Mouse (Mus musculus) neural tube, embryonic 11.5 days (tissue): ENCODE measurements around the gene Il1r1. TPM values are rescaled to one million over a fixed set of nuclear protein-coding genes. Genes with fewer than 3 reads are reported as not detected.

Experiments
- ATAC-seq: fragments of 200-750 bp; cut with Nextera tagmentation; 2 replicates; pipeline ENCODE4 v1.8.0; 2017; ENCODE audit warnings: moderate number of reproducible peaks, mild to moderate bottlenecking, moderate TSS enrichment, moderate library complexity; ENCODE audit not compliant: insufficient read depth, low FRiP score, low TSS enrichment
- DNase-seq: peaks from one replicate; pipeline ENCODE4 v3.0.0-alpha.2; 2015; ENCODE audit warnings: low spot score
- H3K27ac ChIP-seq: fragments of 300-500 bp; sonication (generic); 2 replicates; pipeline ENCODE4 v1.5.1; 2014; ENCODE audit warnings: low read depth, mild to moderate bottlenecking, low read length
- H3K27me3 ChIP-seq: fragments of 300-500 bp; sonication (generic); 2 replicates; pipeline ENCODE4 v1.6.1; 2014; ENCODE audit warnings: mild to moderate bottlenecking, low read length, mixed read lengths; ENCODE audit not compliant: control insufficient read depth, insufficient read depth
- H3K36me3 ChIP-seq: fragments of 300-500 bp; sonication (generic); 2 replicates; pipeline ENCODE4 v1.6.1; 2014; ENCODE audit warnings: mild to moderate bottlenecking, low read length, moderate library complexity, mixed read lengths; ENCODE audit not compliant: control insufficient read depth, insufficient read depth
- H3K4me1 ChIP-seq: fragments of 300-500 bp; sonication (generic); 2 replicates; pipeline ENCODE4 v1.6.1; 2014; ENCODE audit warnings: low read length, mixed read lengths; ENCODE audit not compliant: control insufficient read depth, insufficient read depth
- H3K4me2 ChIP-seq: fragments of 300-500 bp; sonication (generic); 2 replicates; pipeline ENCODE4 v1.6.1; 2014; ENCODE audit warnings: low read depth, mild to moderate bottlenecking, moderate library complexity
- H3K4me3 ChIP-seq: fragments of 300-500 bp; sonication (generic); 2 replicates; pipeline ENCODE4 v1.5.1; 2014; ENCODE audit warnings: low read depth, low read length
- H3K9ac ChIP-seq: fragments of 300-500 bp; sonication (generic); 2 replicates; pipeline ENCODE4 v1.6.1; 2014; ENCODE audit warnings: mild to moderate bottlenecking, low read length
- H3K9me3 ChIP-seq: fragments of 300-500 bp; sonication (generic); 2 replicates; pipeline ENCODE4 v1.6.1; 2016; ENCODE audit warnings: low read length; ENCODE audit not compliant: control insufficient read depth
- WGBS: fragments of 180-500 bp; shearing (Covaris S2); extraction: QIAGEN DNeasy Blood & Tissue Kit; methylation state at CpG from one replicate; pipeline ENCODE4 v1.1.7; 2014; 5-methylcytosine and 5-hydroxymethylcytosine counted together
- polyA plus RNA-seq: library from polyadenylated mRNA; unstranded; fragments of >200 nt; fragmentation: Nextera tagmentation; extraction: Ambion mirVana; gene quantifications from 2 replicates; pipeline ENCODE4 v1.2.1, GENCODE M21; 2014

Il1r1 gene
- polyA plus RNA-seq, 1 experiment from 2014 or later: 1.1 TPM

DNA sequence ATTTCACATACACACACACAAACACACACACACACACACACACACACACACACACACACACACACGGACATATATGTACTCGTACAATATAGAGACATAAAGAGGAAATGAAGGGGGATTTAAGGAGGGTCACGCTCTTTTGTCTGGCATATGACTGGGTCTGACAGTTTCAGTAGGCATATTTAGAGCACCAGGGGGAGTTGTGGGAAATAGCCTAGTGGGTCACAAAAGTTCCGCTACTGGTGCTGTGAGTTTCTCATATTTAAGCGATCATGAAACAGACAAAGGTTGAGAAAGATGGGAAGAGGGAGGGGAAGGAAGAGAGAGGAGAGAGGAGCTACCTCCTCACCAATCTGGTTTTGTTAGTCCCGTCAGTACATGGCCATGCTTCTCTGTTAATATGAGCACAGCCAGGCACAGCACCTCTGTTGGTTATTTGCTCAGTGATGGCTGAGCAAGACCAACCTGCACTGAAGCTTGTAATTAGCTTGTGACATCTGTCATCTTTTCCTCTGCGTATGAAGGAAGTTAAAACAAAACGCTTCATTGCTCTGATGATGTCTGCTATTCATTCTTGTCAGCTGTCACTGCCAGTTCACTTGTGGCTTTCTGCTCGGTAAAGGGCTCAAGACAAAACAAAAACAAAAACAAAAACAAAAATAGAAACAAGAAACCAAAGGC lies 37.7 kb downstream of the Il1r1 start:
- Histone ChIP-seq H3K36me3 (no peaks in the 10 kb centered on the region), H3K4me1 (0 out of 2 replicates have a peak, but pooled peaks cover 2% of the 10 kb centered on the region), H3K9me3 (no peaks in the 10 kb centered on the region), H3K27ac (no peak overlapping the region), H3K9ac (no peak overlapping the region), H3K4me2 (no peak overlapping the region), H3K27me3 (no peaks in the 10 kb centered on the region), H3K4me3 (no peak overlapping the region)
- ATAC-seq (no peak), DNase-seq (no peak)
- 85% methylated on average over 9 of the region's 9 CpGs for WGBS

DNA sequence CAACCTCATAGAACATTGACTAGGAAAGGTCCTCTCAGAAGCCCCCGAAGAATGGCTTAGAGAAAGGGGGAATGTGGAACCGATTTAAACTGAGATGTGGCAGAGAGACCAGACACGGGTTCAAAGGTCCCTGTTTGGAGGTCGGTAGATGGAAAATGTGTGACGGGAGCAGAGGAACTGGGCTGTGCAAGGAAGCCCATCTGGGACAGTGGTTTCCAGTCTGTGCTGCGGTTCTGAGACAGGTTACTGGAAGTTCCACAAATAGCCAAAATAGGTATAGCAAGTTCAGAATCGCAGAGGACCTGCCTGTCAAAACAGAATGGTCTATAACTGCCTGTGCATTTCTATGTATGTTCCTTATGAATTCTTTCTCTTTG lies 38.2 kb downstream of the Il1r1 start:
- Histone ChIP-seq H3K4me3 (no peak overlapping the region), H3K36me3 (no peaks in the 10 kb centered on the region), H3K4me2 (no peak overlapping the region), H3K4me1 (0 out of 2 replicates have a peak, but pooled peaks cover 2% of the 10 kb centered on the region), H3K9ac (no peak overlapping the region), H3K27me3 (no peaks in the 10 kb centered on the region), H3K27ac (no peak overlapping the region), H3K9me3 (no peaks in the 10 kb centered on the region)
- ATAC-seq (no peak), DNase-seq (no peak)
- 79% methylated on average over 7 of the region's 7 CpGs for WGBS

- 95% methylated on average over 8 of the region's 8 CpGs for WGBS
- H3K9ac ChIP-seq: no peak overlapping the region
- H3K9me3 ChIP-seq: no peaks in the 10 kb centered on the region
- H3K4me3 ChIP-seq: no peak overlapping the region
- no peaks in the 10 kb centered on the region for H3K36me3 ChIP-seq
- no peak overlapping the region for H3K27ac ChIP-seq
- DNase-seq (no peak), ATAC-seq (no peak)
- H3K27me3 ChIP-seq: no peaks in the 10 kb centered on the region
- H3K4me1 ChIP-seq: 0 out of 2 replicates have a peak, but pooled peaks cover 2% of the 10 kb centered on the region
- no peak overlapping the region for H3K4me2 ChIP-seq
Measured at GRCm38 (mm10) chr1:40263679-40264078, 38.8 kb downstream of the Il1r1 start.

DNA sequence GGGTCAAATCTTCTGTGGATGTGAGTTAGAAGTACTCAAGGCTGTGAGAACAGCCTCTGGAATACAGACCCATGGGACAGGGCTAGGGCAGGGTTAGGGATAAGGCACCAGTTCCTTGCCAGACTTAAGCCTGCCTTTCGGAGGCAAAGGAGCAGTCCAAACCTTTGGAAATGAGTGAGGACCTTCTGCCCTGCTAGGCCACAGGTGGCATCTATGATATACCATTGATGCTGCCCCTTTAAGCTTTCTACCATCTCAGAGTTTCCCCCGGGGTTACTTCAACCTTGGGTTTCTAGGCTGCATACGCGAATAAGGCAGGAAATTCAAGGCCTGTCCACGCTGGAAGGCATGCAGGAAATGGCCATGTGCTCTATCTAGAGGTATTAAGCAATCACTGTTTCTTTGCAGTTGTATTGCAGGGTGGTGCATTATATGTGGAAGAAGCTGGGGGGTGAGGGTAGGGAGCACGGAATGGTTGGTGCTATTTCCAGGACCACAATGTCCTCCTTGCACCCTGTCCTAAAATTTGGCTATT lies 40.5 kb downstream of the Il1r1 start:
- Histone ChIP-seq H3K27ac (no peak overlapping the region), H3K4me1 (0 out of 2 replicates have a peak, but pooled peaks cover 2% of the 10 kb centered on the region), H3K9me3 (no peaks in the 10 kb centered on the region), H3K4me3 (no peak overlapping the region), H3K27me3 (no peaks in the 10 kb centered on the region), H3K9ac (no peak overlapping the region), H3K36me3 (no peaks in the 10 kb centered on the region), H3K4me2 (no peak overlapping the region)
- ATAC-seq (no peak), DNase-seq (no peak)
- 83% methylated on average over 6 of the region's 6 CpGs for WGBS

- no peaks in the 10 kb centered on the region for H3K9me3 ChIP-seq
- peak overlapping the region; percentile 39 for H3K4me3 ChIP-seq
- no peaks in the 10 kb centered on the region for H3K27me3 ChIP-seq
- H3K4me2 ChIP-seq: peak overlapping the region; percentile 66
- peak; percentile 58 for ATAC-seq
- H3K36me3 ChIP-seq: no peaks in the 10 kb centered on the region
- DNase-seq: peak; percentile 75
- H3K27ac ChIP-seq: no peak overlapping the region
- 3% methylated on average over 31 of the region's 36 CpGs for WGBS
- peak overlapping the region; percentile 46 for H3K9ac ChIP-seq
- 0 out of 2 replicates have a peak, but pooled peaks cover 2% of the 10 kb centered on the region for H3K4me1 ChIP-seq
Measured at GRCm38 (mm10) chr1:40266431-40267260, 41.8 kb downstream of the Il1r1 start.

- WGBS: 86% methylated on average over 6 of the region's 6 CpGs
- ATAC-seq (no peak), DNase-seq (no peak)
Measured at GRCm38 (mm10) chr1:40267846-40268245, 43.0 kb downstream of the Il1r1 start.

GRCm38 (mm10) chr1:40268536-40268935 lies 43.7 kb downstream of the Il1r1 start:
- H3K4me2 ChIP-seq: no peak overlapping the region
- H3K9ac ChIP-seq: no peak overlapping the region
- no peak for ATAC-seq
- H3K36me3 ChIP-seq: no peaks in the 10 kb centered on the region
- no peak overlapping the region for H3K27ac ChIP-seq
- WGBS: 85% methylated on average over 6 of the region's 6 CpGs
- DNase-seq: no peak
- no peaks in the 10 kb centered on the region for H3K27me3 ChIP-seq
- no peak overlapping the region for H3K4me3 ChIP-seq
- H3K4me1 ChIP-seq: 0 out of 2 replicates have a peak, but pooled peaks cover 2% of the 10 kb centered on the region
- H3K9me3 ChIP-seq: no peaks in the 10 kb centered on the region

More at GRCm38 (mm10) chr1:40267846-40268245, 43.0 kb downstream of the Il1r1 start:
- Histone ChIP-seq H3K4me1 (0 out of 2 replicates have a peak, but pooled peaks cover 2% of the 10 kb centered on the region), H3K36me3 (no peaks in the 10 kb centered on the region), H3K9me3 (no peaks in the 10 kb centered on the region), H3K4me2 (no peak overlapping the region), H3K27ac (no peak overlapping the region), H3K9ac (no peak overlapping the region), H3K27me3 (no peaks in the 10 kb centered on the region), H3K4me3 (no peak overlapping the region)

DNA sequence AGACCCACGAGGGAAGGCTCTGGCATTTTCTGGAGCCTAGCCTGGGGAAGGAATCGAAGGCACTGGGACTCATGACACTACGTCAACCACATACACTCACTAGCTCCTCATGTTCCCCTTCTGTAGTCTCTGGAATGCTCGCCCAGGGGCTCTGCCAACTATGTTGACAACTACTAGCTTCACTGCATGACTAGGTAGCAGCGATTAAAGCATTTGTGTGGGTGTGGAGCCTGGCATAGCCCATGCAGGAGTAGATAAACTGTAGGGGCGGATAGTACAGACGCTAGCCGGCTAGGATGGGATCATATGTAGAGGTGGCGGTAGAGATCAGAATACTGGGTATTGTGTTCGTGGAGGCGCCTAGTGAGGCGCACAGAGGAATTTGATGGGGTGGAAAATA lies 45.5 kb downstream of the Il1r1 start:
- Histone ChIP-seq H3K4me2 (no peak overlapping the region), H3K27me3 (no peaks in the 10 kb centered on the region), H3K4me1 (0 out of 2 replicates have a peak, but pooled peaks cover 2% of the 10 kb centered on the region), H3K27ac (no peak overlapping the region), H3K9ac (no peak overlapping the region), H3K36me3 (no peaks in the 10 kb centered on the region), H3K9me3 (no peaks in the 10 kb centered on the region), H3K4me3 (no peak overlapping the region)
- ATAC-seq (no peak), DNase-seq (no peak)
- WGBS: 95% methylated on average over 12 of the region's 12 CpGs
